Mouse (Mus musculus) urinary bladder, postnatal 14 days (tissue): ENCODE results near the gene Olfr1253.

ENCODE experiments used
- DNase-seq: peaks from one replicate; pipeline ENCODE4 v3.0.0; 2021; ENCODE audit warnings: low spot score

The Olfr1253 gene

GRCm38 (mm10) chr2:89756990-89757389 lies at the start of gene Olfr1253:
Olfr1253 (minus strand) TSS chr2:89757090.
- no peak for DNase-seq

- DNase-seq = no peak
Observed at GRCm38 (mm10) chr2:89799583-89799982, 42.7 kb upstream of the Olfr1253 start.

GRCm38 (mm10) chr2:89793519-89793918 lies 36.6 kb upstream of the Olfr1253 start, which contains the start of gene Olfr1254:
Olfr1254 (minus strand) TSS chr2:89793619.
- DNase-seq = no peak

- no peak for DNase-seq
Observed at GRCm38 (mm10) chr2:89724912-89725311, 32.0 kb downstream of the Olfr1253 start, which contains the start of gene Olfr1252. Olfr1252 (minus strand) TSS chr2:89725012.
